Mouse (Mus musculus) kidney, adult 2 months (tissue): ENCODE results near the gene Etv3.

Experiments
- CTCF ChIP-seq: fragments of 200-500 bp; conservative IDR thresholded peaks from 2 replicates; pipeline ENCODE4 v1.5.1; 2011; ENCODE audit warnings: low read depth, mild to moderate bottlenecking, control low read depth, low read length, moderate library complexity, mixed read lengths; ENCODE audit not compliant: insufficient read depth, insufficient read length
- POLR2A ChIP-seq: fragments of 200-500 bp; IDR thresholded peaks from one replicate; pipeline ENCODE4 v1.6.1; 2011; ENCODE audit warnings: low read depth, low read length, control low read depth

- TF ChIP-seq POLR2A (no peak), CTCF (no peak)
These were observed 14.9 kb downstream of the Etv3 start for GRCm38 (mm10) chr3:87540028-87540675.
